Mouse (Mus musculus) liver, adult 2 months (tissue): Measurements from ENCODE around the gene Cep164. TPM values are rescaled to one million over a fixed set of nuclear protein-coding genes. Genes with fewer than 3 reads are reported as not detected.
"Not testable (repeated sequence)": the region's sequence is repeated elsewhere in the genome, so short reads cannot be mapped to it uniquely, and the experiment has no call there.

Source experiments
- DNase-seq: peaks from one replicate; pipeline ENCODE4 v3.0.0-alpha.2; 2011; ENCODE audit warnings: low read depth, low spot score; ENCODE audit errors: extremely low read depth
- H3K27ac ChIP-seq: fragments of 200-500 bp; replicated peaks from 2 replicates; pipeline ENCODE4 v1.5.1; 2012; ENCODE audit warnings: low read depth, mild to moderate bottlenecking, control low read depth, inconsistent platforms, low read length; ENCODE audit not compliant: insufficient read depth
- H3K27me3 ChIP-seq: fragments of 200-500 bp; 2 replicates; pipeline ENCODE4 v1.6.1; 2012; ENCODE audit warnings: mild to moderate bottlenecking, moderate library complexity, low read length, inconsistent platforms; ENCODE audit not compliant: control insufficient read depth, insufficient read depth
- H3K36me3 ChIP-seq: fragments of 200-500 bp; 2 replicates; pipeline ENCODE4 v1.6.1; 2012; ENCODE audit warnings: low read length, inconsistent platforms; ENCODE audit not compliant: control insufficient read depth, insufficient read depth
- H3K4me1 ChIP-seq: fragments of 200-500 bp; 2 replicates; pipeline ENCODE4 v1.6.1; 2011; ENCODE audit warnings: low read length; ENCODE audit not compliant: control insufficient read depth, insufficient read depth
- H3K4me3 ChIP-seq: fragments of 200-500 bp; 2 replicates; pipeline ENCODE4 v1.5.1; 2011; ENCODE audit warnings: low read depth, mild to moderate bottlenecking, control low read depth, low read length, moderate library complexity; ENCODE audit not compliant: insufficient read depth
- H3K79me2 ChIP-seq: fragments of 200-500 bp; 2 replicates; pipeline ENCODE4 v1.6.1; 2012; ENCODE audit warnings: inconsistent platforms, mild to moderate bottlenecking, low read length, moderate library complexity; ENCODE audit not compliant: control insufficient read depth, insufficient read depth
- H3K9ac ChIP-seq: fragments of 200-500 bp; 2 replicates; pipeline ENCODE4 v1.6.1; 2012; ENCODE audit warnings: low read depth, mild to moderate bottlenecking, control low read depth, inconsistent platforms, low read length
- CTCF ChIP-seq: fragments of 200-500 bp; IDR thresholded peaks from 2 replicates; pipeline ENCODE4 v1.5.1; 2011; ENCODE audit warnings: low read depth, low read length, control low read depth
- POLR2A ChIP-seq: fragments of 200-500 bp; IDR thresholded peaks from 2 replicates; pipeline ENCODE4 v1.6.1; 2011; ENCODE audit warnings: low read length, control low read depth; ENCODE audit not compliant: insufficient read depth; ENCODE audit errors: extremely low read depth
- WGBS: fragments of 180-500 bp; shearing (Covaris S2); methylation state at CpG from one replicate; pipeline ENCODE4 v1.1.7; 2018; 5-methylcytosine and 5-hydroxymethylcytosine counted together
- polyA plus RNA-seq: library from polyadenylated mRNA; depleted of rRNA; stranded (reverse); fragments of >200 nt; gene quantifications from 2 replicates; pipeline ENCODE4 v1.2.3, GENCODE M21; 2012
- total RNA-seq: library from RNA; depleted of rRNA; stranded (reverse); fragments of >200 nt; gene quantifications from 2 replicates; pipeline ENCODE4 v1.2.3, GENCODE M21; 2014

The Cep164 gene
- total and polyA plus RNA-seq, 2 experiments = 4.1 to 8.3 TPM

GRCm38 (mm10) chr9:45849528-45850408, 21.3 kb upstream of the Cep164 start:
- peaks cover 2% of the 10 kb centered on the region; the same call in 1 of the 2 replicates for H3K79me2 ChIP-seq
- H3K9ac ChIP-seq = peak overlapping the region; percentile 55
- DNase-seq = peak; percentile 41
- H3K27me3 ChIP-seq = no peaks in the 10 kb centered on the region
- H3K36me3 ChIP-seq = no peaks in the 10 kb centered on the region
- no peak for TF ChIP-seq POLR2A
- no peak for TF ChIP-seq CTCF
- H3K27ac ChIP-seq = peak overlapping the region; percentile 85
- WGBS = 36% methylated on average over 9 of the region's 9 CpGs
- H3K4me1 ChIP-seq = peaks cover 24% of the 10 kb centered on the region
- no peak overlapping the region for H3K4me3 ChIP-seq

GRCm38 (mm10) chr9:45846891-45847460, 18.5 kb upstream of the Cep164 start:
- Histone ChIP-seq H3K9ac (no peak overlapping the region), H3K27ac (no peak overlapping the region), H3K4me1 (peaks cover 27% of the 10 kb centered on the region), H3K27me3 (no peaks in the 10 kb centered on the region), H3K4me3 (no peak overlapping the region), H3K79me2 (peaks cover 9% of the 10 kb centered on the region; the same call in 1 of the 2 replicates), H3K36me3 (no peaks in the 10 kb centered on the region)
- DNase-seq = no peak
- TF ChIP-seq POLR2A (no peak), CTCF (no peak)
- 89% methylated on average over 5 of the region's 5 CpGs for WGBS

GRCm38 (mm10) chr9:45846176-45846575, 17.7 kb upstream of the Cep164 start:
- Histone ChIP-seq H3K79me2 (peaks cover 11% of the 10 kb centered on the region; the same call in 1 of the 2 replicates), H3K4me1 (peaks cover 30% of the 10 kb centered on the region)
- H3K27me3 ChIP-seq, DNase-seq, H3K9ac ChIP-seq, H3K4me3 ChIP-seq, H3K36me3 ChIP-seq, H3K27ac ChIP-seq: not testable (repeated sequence)
- WGBS = 65% methylated on average over 2 of the region's 2 CpGs

GRCm38 (mm10) chr9:45845541-45845940, 17.1 kb upstream of the Cep164 start:
- WGBS = 92% methylated on average over 3 of the region's 3 CpGs
- Histone ChIP-seq H3K4me3 (no peak overlapping the region), H3K36me3 (no peaks in the 10 kb centered on the region), H3K4me1 (peaks cover 36% of the 10 kb centered on the region), H3K27me3 (no peaks in the 10 kb centered on the region), H3K79me2 (peaks cover 15% of the 10 kb centered on the region; the same call in 1 of the 2 replicates), H3K9ac (no peak overlapping the region), H3K27ac (no peak overlapping the region)
- TF ChIP-seq CTCF (no peak), POLR2A (no peak)
- DNase-seq = no peak

GRCm38 (mm10) chr9:45843780-45844179, 15.3 kb upstream of the Cep164 start:
- 97% methylated on average over 1 of the region's 1 CpGs for WGBS
- no peaks in the 10 kb centered on the region for H3K27me3 ChIP-seq
- H3K36me3 ChIP-seq = no peaks in the 10 kb centered on the region
- H3K9ac ChIP-seq = no peak overlapping the region
- peaks cover 26% of the 10 kb centered on the region; the same call in 1 of the 2 replicates for H3K79me2 ChIP-seq
- no peak for TF ChIP-seq CTCF
- TF ChIP-seq POLR2A = no peak
- no peak overlapping the region for H3K4me3 ChIP-seq
- no peak for DNase-seq
- no peak overlapping the region for H3K27ac ChIP-seq
- H3K4me1 ChIP-seq = peaks cover 33% of the 10 kb centered on the region

GRCm38 (mm10) chr9:45843007-45843406, 14.5 kb upstream of the Cep164 start:
- Histone ChIP-seq H3K27ac (no peak overlapping the region), H3K4me1 (peaks cover 28% of the 10 kb centered on the region), H3K4me3 (no peak overlapping the region), H3K9ac (no peak overlapping the region), H3K36me3 (no peaks in the 10 kb centered on the region), H3K79me2 (peaks cover 28% of the 10 kb centered on the region; the same call in 1 of the 2 replicates), H3K27me3 (no peaks in the 10 kb centered on the region)
- TF ChIP-seq CTCF (no peak), POLR2A (no peak)
- WGBS = 65% methylated on average over 5 of the region's 5 CpGs
- DNase-seq = no peak
